10 mouse cellular contexts compared by ENCODE assay signal in the genomic region with DNA sequence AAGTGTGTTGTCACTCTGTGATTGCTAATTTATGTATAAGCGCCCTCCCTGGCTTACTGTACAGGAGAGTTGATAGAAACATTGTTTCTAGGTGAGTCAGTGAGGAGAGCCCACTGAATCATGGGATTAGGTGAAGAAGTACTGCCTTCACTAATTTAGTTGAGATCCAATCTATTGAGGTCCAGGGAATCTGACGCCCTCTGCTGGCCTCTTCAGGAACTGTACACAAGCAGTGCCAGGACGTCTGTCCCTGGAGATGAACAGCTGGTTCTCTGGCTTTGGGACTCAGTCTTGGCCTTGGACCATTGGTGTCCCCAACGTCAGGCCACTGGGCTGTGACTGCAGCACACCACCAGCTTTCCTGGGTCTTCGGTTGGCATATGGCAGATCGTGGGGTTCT. TPM values are rescaled to one million over a fixed set of nuclear protein-coding genes. Genes with fewer than 3 reads are reported as not detected.
DNase-seq lines count a peak whose midpoint lies in the region; ATAC-seq lines count a peak whose summit lies in the region.
"Had no signal": no experiment of that assay in that cellular context is flagged by ENCODE, and none has a peak within 500 bp of the region (broad histone marks: within the 10 kb centered on the region; RNA-seq: fewer than 3 reads in every experiment).

No protein-coding gene starts in this region.

- H3K4me1 ChIP-seq in midbrain, embryonic 11.5 days (ENCODE audit: control insufficient read depth, insufficient read depth, low read length): peaks cover 6% of the 10 kb centered on the region; the same call in 1 of the 2 replicates

- 64% methylated on average over 6 of the region's 6 CpGs for WGBS in midbrain, embryonic 11.5 days

- no peaks in the 10 kb centered on the region for H3K36me3 ChIP-seq in midbrain, embryonic 11.5 days (ENCODE audit: control insufficient read depth, insufficient read depth, low read length)
- H3K36me3 ChIP-seq: midbrain, embryonic 12.5 days had no signal

- no peak overlapping the region for H3K9ac ChIP-seq in midbrain, embryonic 11.5 days (ENCODE audit: low read length)
- H3K9ac ChIP-seq: midbrain, embryonic 12.5 days had no signal

- peak; percentile 48 for DNase-seq in gastrocnemius, postnatal 14 days
- DNase-seq in gastrocnemius, postnatal 25 days: no peak
- DNase-seq in thymus, postnatal 25 days: peak; percentile 52
- DNase-seq in thymus, postnatal 0 days (ENCODE audit: low spot score): no peak
- DNase-seq in liver: peak; percentile 67
- peak; percentile 62 for DNase-seq in thymus, postnatal 4 days
- DNase-seq in midbrain, embryonic 11.5 days (ENCODE audit: low spot score, missing footprints): no peak
- no peak for DNase-seq in urinary bladder, postnatal 36 days (ENCODE audit: low spot score in 2 of 2)

- no peaks in the 10 kb centered on the region for H3K9me3 ChIP-seq in midbrain, embryonic 11.5 days (ENCODE audit: control insufficient read depth, low read length)
- H3K9me3 ChIP-seq: midbrain, embryonic 12.5 days had no signal

- ATAC-seq in midbrain, embryonic 11.5 days (ENCODE audit: low FRiP score): no peak

- no peaks in the 10 kb centered on the region for H3K27me3 ChIP-seq in midbrain, embryonic 11.5 days (ENCODE audit: control insufficient read depth, insufficient read depth, low read length)

- H3K4me2 ChIP-seq in midbrain, embryonic 11.5 days: no peak overlapping the region
- H3K4me2 ChIP-seq: midbrain, embryonic 12.5 days had no signal

- no peak overlapping the region for H3K27ac ChIP-seq in midbrain, embryonic 11.5 days (ENCODE audit: low read depth, low read length)
- H3K27ac ChIP-seq: midbrain, embryonic 12.5 days had no signal

- H3K4me3 ChIP-seq in midbrain, embryonic 11.5 days (ENCODE audit: low read depth, low read length): no peak overlapping the region
- H3K4me3 ChIP-seq: erythroblast, embryonic 14.5 days; midbrain, embryonic 12.5 days had no signal

- intact Hi-C loops in gastrocnemius, postnatal 14 days (cut with DNase I; ENCODE audit: low total_unique reads): no loop called here

RNA-seq across cellular contexts. Expression of gene Alox5ap, which starts 2.7 kb away (rescaled TPM):
- total RNA-seq in gastrocnemius, postnatal 14 days (2021): 1 to 10 TPM; 8.2 to 9.5 TPM
- total RNA-seq in gastrocnemius, postnatal 25 days (2021): 10 to 100 TPM in 1 of 2 experiments, 1 to 10 TPM in 1; 6.2 to 11.0 TPM
- polyA plus RNA-seq in thymus, postnatal 0 days (2015; fragmentation: Nextera tagmentation; extraction: Ambion mirVana): 29.7 and 29.8 TPM in 2 replicates
- polyA plus RNA-seq in midbrain, embryonic 11.5 days (2014; fragmentation: Nextera tagmentation; extraction: Ambion mirVana): 6.3 and 9.3 TPM in 2 replicates
- polyA plus RNA-seq: erythroblast, embryonic 14.5 days had no signal

Comparison
In these comparisons a context has a peak if more than half of its experiments do, and no peak if none do; other contexts are left out.
1. DNase-seq: peak in gastrocnemius, postnatal 14 days (single experiment), thymus, postnatal 25 days (single experiment), liver (single experiment) and thymus, postnatal 4 days (single experiment); none in gastrocnemius, postnatal 25 days (single experiment), thymus, postnatal 0 days (single experiment), midbrain, embryonic 11.5 days (single experiment) and urinary bladder, postnatal 36 days (0 of 2).